In the genomic region with DNA sequence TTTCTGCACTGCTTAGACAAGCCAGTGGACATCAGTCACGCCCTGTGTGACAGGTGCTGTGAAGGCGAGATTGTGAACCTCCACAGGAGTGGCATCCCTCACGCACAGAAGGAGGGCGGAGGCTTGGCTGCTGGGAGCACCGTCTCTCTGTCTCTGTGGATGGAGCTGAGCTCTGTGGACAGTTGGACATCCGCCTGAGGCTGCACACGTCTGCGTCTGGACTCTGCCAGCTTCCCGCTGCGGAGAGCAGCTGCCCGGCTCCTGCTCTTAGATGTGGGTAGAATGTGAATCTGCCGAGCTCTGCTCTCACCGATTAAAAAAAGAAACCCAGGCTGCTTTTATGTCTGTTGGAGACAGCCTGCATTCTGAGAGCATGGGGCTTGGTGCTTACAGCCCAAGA, we compare ENCODE assay signal across 10 mouse cellular contexts.
A peak's percentile ranks its signal among the peaks of the same experiment; 100 is the strongest.
DNase-seq lines count a peak whose midpoint lies in the region; ATAC-seq and TF ChIP-seq lines count a peak whose summit lies in the region.
"Had no signal": no experiment of that assay in that cellular context is flagged by ENCODE, and none has a peak within 500 bp of the region (broad histone marks: within the 10 kb centered on the region; RNA-seq: fewer than 3 reads in every experiment).

No protein-coding gene starts in this region.

- 25% methylated on average over 13 of the region's 13 CpGs for WGBS in lung, embryonic 14.5 days
- WGBS in forebrain, postnatal 0 days = 11% methylated on average over 13 of the region's 13 CpGs
- whole genome bisulfite sequencing in intestine, postnatal 0 days = 51% methylated on average over 13 of the region's 13 CpGs

- no peak overlapping the region for H3K9ac ChIP-seq in lung, embryonic 14.5 days
- peak overlapping the region; percentile 44 for H3K9ac ChIP-seq in forebrain, postnatal 0 days
- H3K9ac ChIP-seq in intestine, postnatal 0 days (ENCODE audit: low read depth, low read length) = no peak overlapping the region
- H3K9ac ChIP-seq: lung, embryonic 15.5 days had no signal

- no peaks in the 10 kb centered on the region for H3K4me1 ChIP-seq in lung, embryonic 14.5 days (ENCODE audit: insufficient read depth)
- peaks cover 31% of the 10 kb centered on the region for H3K4me1 ChIP-seq in forebrain, postnatal 0 days (ENCODE audit: insufficient read depth)
- H3K4me1 ChIP-seq in intestine, postnatal 0 days (replicated peaks; ENCODE audit: control insufficient read depth, insufficient read depth, low read length) = no peaks in the 10 kb centered on the region
- H3K4me1 ChIP-seq: lung, embryonic 15.5 days had no signal

- no peak for TF ChIP-seq CTCF in lung, embryonic 14.5 days (IDR thresholded peaks at IDR 0.05; ENCODE audit: low read depth)
- no peak for TF ChIP-seq CTCF in forebrain, postnatal 0 days (IDR thresholded peaks at IDR 0.05; ENCODE audit: low read depth)
- TF ChIP-seq CTCF in intestine, postnatal 0 days (IDR thresholded peaks at IDR 0.05; ENCODE audit: low read depth) = no peak

- H3K36me3 ChIP-seq in lung, embryonic 14.5 days (ENCODE audit: insufficient read depth) = no peaks in the 10 kb centered on the region
- H3K36me3 ChIP-seq in forebrain, postnatal 0 days (ENCODE audit: insufficient read depth) = no peaks in the 10 kb centered on the region
- no peaks in the 10 kb centered on the region for H3K36me3 ChIP-seq in intestine, postnatal 0 days (ENCODE audit: control insufficient read depth, insufficient read depth)
- H3K36me3 ChIP-seq: lung, embryonic 15.5 days had no signal

- H3K27ac ChIP-seq in lung, embryonic 14.5 days (ENCODE audit: low read depth) = no peak overlapping the region
- H3K27ac ChIP-seq in forebrain, postnatal 0 days (ENCODE audit: low read depth, low read length) = peak overlapping the region; percentile 73
- H3K27ac ChIP-seq in intestine, postnatal 0 days (ENCODE audit: low read depth, low read length) = no peak overlapping the region
- H3K27ac ChIP-seq: lung, embryonic 15.5 days had no signal

- no peak overlapping the region for H3K4me3 ChIP-seq in lung, embryonic 14.5 days (ENCODE audit: low read depth, low read length)
- H3K4me3 ChIP-seq in forebrain, postnatal 0 days (ENCODE audit: low read depth, low read length) = no peak overlapping the region
- no peak overlapping the region for H3K4me3 ChIP-seq in intestine, postnatal 0 days (ENCODE audit: low read depth, low read length)
- H3K4me3 ChIP-seq: erythroblast, embryonic 14.5 days; lung, embryonic 15.5 days had no signal

- no peaks in the 10 kb centered on the region for H3K27me3 ChIP-seq in lung, embryonic 14.5 days (ENCODE audit: insufficient read depth, low read length)
- H3K27me3 ChIP-seq in forebrain, postnatal 0 days (ENCODE audit: insufficient read depth, low read length) = no peaks in the 10 kb centered on the region
- no peaks in the 10 kb centered on the region for H3K27me3 ChIP-seq in intestine, postnatal 0 days (replicated peaks; ENCODE audit: control insufficient read depth, insufficient read depth, low read length)
- H3K27me3 ChIP-seq: lung, embryonic 15.5 days had no signal

- H3K9me3 ChIP-seq in lung, embryonic 14.5 days (ENCODE audit: low read depth, low read length) = no peaks in the 10 kb centered on the region
- no peaks in the 10 kb centered on the region for H3K9me3 ChIP-seq in forebrain, postnatal 0 days (ENCODE audit: low read length)
- no peaks in the 10 kb centered on the region for H3K9me3 ChIP-seq in intestine, postnatal 0 days (ENCODE audit: control insufficient read depth)
- H3K9me3 ChIP-seq: lung, embryonic 15.5 days had no signal

- no peak overlapping the region for H3K4me2 ChIP-seq in lung, embryonic 14.5 days
- peak overlapping the region; percentile 30 for H3K4me2 ChIP-seq in forebrain, postnatal 0 days (ENCODE audit: low read depth)
- H3K4me2 ChIP-seq in intestine, postnatal 0 days (replicated peaks; ENCODE audit: low read depth) = no peak overlapping the region
- H3K4me2 ChIP-seq: lung, embryonic 15.5 days had no signal

- DNase-seq in lung, embryonic 14.5 days = peak; percentile 23
- DNase-seq in lung, postnatal 10 days = no peak
- DNase-seq in forebrain, postnatal 0 days = peak; percentile 83
- peak; percentile 73 for DNase-seq in left cerebral cortex, adult 11 months (ENCODE audit: low spot score)
- peak; percentile 70 for DNase-seq in right cerebral cortex, postnatal 14 days
- DNase-seq in T-cell, adult 2 months (ENCODE audit: low spot score) = no peak
- no peak for DNase-seq in thymus, postnatal 4 days

- ATAC-seq in lung, embryonic 14.5 days (ENCODE audit: insufficient read depth) = no peak
- peak; percentile 76 for ATAC-seq in forebrain, postnatal 0 days
- no peak for ATAC-seq in intestine, postnatal 0 days

Comparison
In these comparisons a context has a peak if more than half of its experiments do, and no peak if none do; other contexts are left out.
1. DNase-seq: peak in lung, embryonic 14.5 days (single experiment), forebrain, postnatal 0 days (single experiment), left cerebral cortex, adult 11 months (single experiment) and right cerebral cortex, postnatal 14 days (single experiment); none in lung, postnatal 10 days (single experiment), T-cell, adult 2 months (single experiment) and thymus, postnatal 4 days (single experiment).